In the genomic region with DNA sequence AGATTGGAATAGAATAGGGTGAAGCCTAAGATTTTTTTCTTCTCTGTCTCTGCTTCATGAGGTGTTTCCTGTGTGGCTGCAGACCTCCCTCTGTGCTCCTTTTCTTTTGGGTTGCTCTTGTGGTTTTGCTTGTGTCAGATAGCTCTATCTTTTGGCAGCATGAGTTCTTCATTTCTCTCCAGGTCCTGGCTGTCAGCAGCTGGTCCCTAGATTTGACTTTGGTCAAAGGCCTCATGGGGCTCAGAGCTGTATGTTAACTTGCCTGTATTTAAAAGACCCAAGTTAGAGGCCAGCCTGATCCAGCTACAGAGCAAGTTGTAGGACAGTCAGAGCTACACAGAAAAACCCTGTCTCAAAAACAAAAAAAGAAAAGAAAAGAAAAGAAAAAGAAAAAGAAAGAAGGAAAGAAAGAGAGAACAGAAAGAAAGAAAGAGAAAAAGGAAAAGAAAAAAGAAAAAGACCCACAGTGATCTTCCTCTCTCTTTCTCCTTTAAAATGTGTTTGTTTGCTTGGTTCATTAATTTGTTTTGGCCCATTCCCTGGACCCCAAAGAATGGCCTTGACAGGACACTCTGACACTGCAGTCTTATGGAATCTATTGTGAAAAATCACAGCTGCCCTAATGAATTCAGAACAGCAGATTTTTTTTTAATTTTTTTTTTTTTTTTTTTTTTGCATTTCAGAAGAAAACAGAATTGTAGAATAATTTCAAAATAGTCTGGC, we compare ENCODE assay signal across 10 mouse cellular contexts.
DNase-seq lines count a peak whose midpoint lies in the region; ATAC-seq lines count a peak whose summit lies in the region.
"Had no signal": no experiment of that assay in that cellular context is flagged by ENCODE, and none has a peak within 500 bp of the region (broad histone marks: within the 10 kb centered on the region; RNA-seq: fewer than 3 reads in every experiment).

No protein-coding gene starts in this region.

- peak overlapping the region; percentile 1; the same call in 1 of the 2 replicates for H3K4me2 ChIP-seq in kidney, embryonic 15.5 days

- H3K9ac ChIP-seq in kidney, embryonic 15.5 days, result no peak overlapping the region
- H3K9ac ChIP-seq: forebrain, postnatal 0 days had no signal

- DNase-seq in kidney, adult 18-20 months, result peak; percentile 8
- no peak for DNase-seq in kidney, adult 9 months
- DNase-seq in urinary bladder, postnatal 14 days (ENCODE audit: low spot score), result peak; percentile 0
- DNase-seq in urinary bladder, adult 2 months (ENCODE audit: low spot score), result no peak
- no peak for DNase-seq in layer of hippocampus, postnatal 14 days (ENCODE audit: low spot score in 2 of 2)
- DNase-seq in forebrain, embryonic 10.5 days (ENCODE audit: extremely low spot score, low spot score), result no peak

- peaks cover 7% of the 10 kb centered on the region; the same call in 1 of the 2 replicates for H3K36me3 ChIP-seq in kidney, embryonic 15.5 days
- H3K36me3 ChIP-seq in forebrain, embryonic 10.5 days (replicated peaks), result peaks cover 11% of the 10 kb centered on the region

- H3K9me3 ChIP-seq in kidney, embryonic 15.5 days (replicated peaks), result no peaks in the 10 kb centered on the region
- H3K9me3 ChIP-seq in forebrain, embryonic 10.5 days, result peaks cover 6% of the 10 kb centered on the region; the same call in 1 of the 2 replicates

- H3K27ac ChIP-seq in kidney, embryonic 15.5 days, result peak overlapping the region; percentile 96
- no peak overlapping the region for H3K27ac ChIP-seq in forebrain, embryonic 10.5 days
- H3K27ac ChIP-seq: layer of hippocampus, adult 2 months; macrophage had no signal

- no peak overlapping the region for H3K4me3 ChIP-seq in kidney, embryonic 15.5 days (replicated peaks)
- H3K4me3 ChIP-seq in forebrain, embryonic 10.5 days, result no peak overlapping the region
- H3K4me3 ChIP-seq: layer of hippocampus, adult 2 months had no signal

- H3K27me3 ChIP-seq in kidney, embryonic 15.5 days, result no peaks in the 10 kb centered on the region
- no peaks in the 10 kb centered on the region for H3K27me3 ChIP-seq in forebrain, embryonic 10.5 days (ENCODE audit: poor library complexity, severe bottlenecking)

- ATAC-seq in kidney, embryonic 15.5 days (replicated peaks; ENCODE audit: low FRiP score), result no peak
- ATAC-seq: forebrain, postnatal 0 days had no signal

- H3K4me1 ChIP-seq in kidney, embryonic 15.5 days, result peaks cover 59% of the 10 kb centered on the region
- H3K4me1 ChIP-seq in forebrain, embryonic 10.5 days, result peaks cover 10% of the 10 kb centered on the region

Comparison
In these comparisons a context has a peak if more than half of its experiments do, and no peak if none do; other contexts are left out.
1. DNase-seq: peak in kidney, adult 18-20 months (single experiment) and urinary bladder, postnatal 14 days (single experiment); none in kidney, adult 9 months (single experiment), urinary bladder, adult 2 months (single experiment), layer of hippocampus, postnatal 14 days (0 of 2) and forebrain, embryonic 10.5 days (single experiment).